Mouse (Mus musculus) spleen, embryonic (tissue): ENCODE results near the gene A1cf.

Experiments used
- CTCF ChIA-PET: fragments of 350-600 bp; sonication (Branson Sonifier 250); formaldehyde crosslinking; loops from one replicate; lab custom pipeline; 2022; lab: Charles Lee

A1cf gene

GRCm38 (mm10) chr19:31868521-31868920 lies at the start of gene A1cf:
Gene A1cf (plus strand): TSS chr19:31868764.
- CTCF ChIA-PET = no interaction called here

GRCm38 (mm10) chr19:31834250-31834649 lies 34.3 kb upstream of the A1cf start:
- CTCF ChIA-PET = no interaction called here

- CTCF ChIA-PET = no interaction called here
Measured at GRCm38 (mm10) chr19:31861909-31862308, 6.7 kb upstream of the A1cf start.

DNA sequence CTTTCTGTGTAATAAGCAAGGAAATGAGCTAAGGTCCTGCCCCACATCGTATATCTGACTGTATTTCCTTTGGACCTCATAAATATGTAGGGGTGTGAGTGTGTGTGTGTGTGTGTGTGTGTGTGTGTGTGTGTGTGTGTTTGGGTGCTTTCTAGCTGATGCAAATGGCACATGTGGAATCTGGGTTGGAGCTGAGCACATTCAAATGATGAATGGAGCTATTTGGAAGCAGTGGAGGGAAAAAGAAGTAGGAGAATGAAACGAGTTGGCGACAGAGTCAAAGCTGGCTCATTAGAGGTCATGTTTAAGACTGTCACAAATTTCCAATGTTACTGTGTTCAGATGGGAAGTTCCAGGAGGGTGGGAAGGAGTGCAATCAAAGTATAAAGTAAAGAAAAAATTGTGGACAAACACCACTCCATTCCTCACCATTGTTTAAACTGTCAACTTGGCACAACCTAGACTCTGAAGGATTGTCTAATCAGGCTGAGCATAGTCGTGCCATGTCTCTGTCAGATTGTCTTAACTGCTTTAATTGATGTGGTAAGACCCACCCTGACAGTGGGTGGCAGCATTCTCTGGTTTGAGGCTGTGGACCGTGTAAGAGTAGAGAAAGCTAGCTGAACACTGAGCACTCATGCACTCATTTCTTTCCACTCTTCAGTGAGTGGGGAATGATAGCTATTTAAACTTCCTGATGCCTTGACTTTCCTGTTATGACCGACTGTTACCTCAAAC lies 5.9 kb upstream of the A1cf start:
- CTCF ChIA-PET = no interaction called here

GRCm38 (mm10) chr19:31865451-31865850 lies 3.1 kb upstream of the A1cf start:
- CTCF ChIA-PET = no interaction called here

GRCm38 (mm10) chr19:31868076-31868475 lies 488 bp upstream of the A1cf start:
- CTCF ChIA-PET = no interaction called here

DNA sequence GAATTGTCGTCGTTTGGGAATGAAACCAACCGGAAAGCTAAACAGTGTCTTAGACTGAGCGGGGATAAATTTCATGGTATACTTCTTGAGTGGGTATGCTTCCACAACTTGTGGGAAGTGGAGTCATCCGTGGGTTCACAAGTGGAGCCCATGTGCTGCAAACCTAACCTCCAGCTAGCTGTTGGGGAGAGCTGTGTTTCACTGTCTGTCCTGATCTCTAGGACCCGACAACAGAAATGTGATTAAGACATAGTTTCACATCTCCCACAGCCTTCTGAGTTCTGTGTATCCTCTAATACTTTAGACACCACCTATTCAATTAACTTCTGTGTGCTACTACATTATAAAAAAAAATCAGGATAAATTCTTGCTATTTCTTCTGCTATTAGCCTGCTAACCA lies 407 bp downstream of the A1cf start:
- CTCF ChIA-PET = no interaction called here

DNA sequence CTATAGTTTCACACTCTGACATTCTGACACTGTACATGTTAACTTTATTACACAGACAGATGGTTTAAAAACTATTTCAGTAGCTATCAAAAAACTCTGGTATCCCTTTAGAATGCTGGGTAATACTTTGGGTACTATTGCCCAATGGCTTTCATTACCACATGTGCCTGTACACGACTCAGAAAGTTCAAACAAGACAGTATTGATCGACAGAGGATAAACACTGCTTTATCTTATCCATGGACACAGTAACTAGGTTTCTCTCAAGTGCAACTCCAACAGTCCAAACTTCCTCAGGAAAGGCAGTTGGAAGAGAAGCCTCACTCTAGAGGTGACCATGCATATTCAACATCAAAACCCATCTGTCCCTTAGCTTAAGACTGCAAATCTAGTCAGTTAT lies 2.8 kb downstream of the A1cf start:
- CTCF ChIA-PET = no interaction called here

DNA sequence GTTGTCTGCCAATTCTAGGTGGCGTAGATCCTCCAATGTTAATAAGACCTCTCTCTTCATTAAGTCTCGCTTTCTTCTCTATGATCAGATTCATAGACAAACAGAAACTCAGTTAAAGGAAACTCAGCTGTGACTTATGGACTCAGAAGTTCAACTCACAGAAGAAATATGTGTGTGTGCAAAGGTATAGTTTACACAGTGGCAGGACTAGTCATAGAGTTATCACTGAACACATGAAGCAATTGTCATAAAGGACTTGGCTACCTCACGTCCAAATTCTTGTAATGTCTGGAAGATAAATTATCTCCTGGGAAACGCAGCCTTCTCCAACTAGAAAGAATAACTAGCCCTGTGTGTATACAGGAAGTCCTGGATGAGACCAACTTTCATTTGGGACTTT lies 9.4 kb downstream of the A1cf start:
- CTCF ChIA-PET = no interaction called here

- CTCF ChIA-PET = no interaction called here
Measured at GRCm38 (mm10) chr19:31884594-31884993, 16.0 kb downstream of the A1cf start.

DNA sequence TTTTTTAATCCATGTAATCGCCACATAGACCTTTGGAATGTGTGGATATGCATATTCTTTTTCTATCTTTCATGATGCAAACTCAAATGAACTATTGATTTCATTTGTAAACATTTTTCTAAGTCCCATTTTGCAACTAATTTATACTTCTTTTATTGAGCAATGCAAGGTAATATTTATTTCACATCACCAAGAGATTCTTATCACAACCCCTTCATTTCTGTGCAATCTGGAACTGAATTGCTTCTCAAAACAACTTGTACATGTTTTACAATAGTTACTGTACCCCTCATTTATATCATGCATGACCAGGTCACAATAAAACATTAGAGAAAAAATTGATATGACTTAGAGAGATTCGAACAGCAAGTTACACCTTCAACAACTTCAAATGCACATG lies 18.7 kb downstream of the A1cf start:
- CTCF ChIA-PET = no interaction called here

DNA sequence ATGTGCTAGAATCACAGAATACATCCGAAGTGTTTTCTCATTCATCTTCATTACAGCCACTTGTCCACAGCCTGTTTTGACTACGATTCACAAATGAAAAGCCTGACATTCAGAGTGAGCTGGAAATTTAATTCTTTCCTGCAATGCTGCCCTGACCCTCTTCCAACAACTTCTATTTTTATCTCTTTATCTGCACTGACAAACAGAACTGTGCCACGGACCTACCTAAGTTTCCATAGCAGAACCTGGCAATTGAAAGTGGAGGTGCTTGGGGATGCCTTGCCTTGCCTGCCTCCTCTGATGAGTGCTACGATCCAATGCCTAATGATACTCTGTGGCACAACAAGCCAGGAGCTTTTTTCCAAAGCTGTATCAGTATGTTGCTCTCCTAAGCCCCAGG lies 21.4 kb downstream of the A1cf start:
- CTCF ChIA-PET = interaction anchor here (0.6 kb wide), 1 partner anchor 29 kb away, joined by 3 read pairs; no protein-coding TSS in a partner anchor

GRCm38 (mm10) chr19:31891001-31891893 lies 22.7 kb downstream of the A1cf start:
- CTCF ChIA-PET = no interaction called here

GRCm38 (mm10) chr19:31895971-31896370 lies 27.4 kb downstream of the A1cf start:
- CTCF ChIA-PET = no interaction called here

DNA sequence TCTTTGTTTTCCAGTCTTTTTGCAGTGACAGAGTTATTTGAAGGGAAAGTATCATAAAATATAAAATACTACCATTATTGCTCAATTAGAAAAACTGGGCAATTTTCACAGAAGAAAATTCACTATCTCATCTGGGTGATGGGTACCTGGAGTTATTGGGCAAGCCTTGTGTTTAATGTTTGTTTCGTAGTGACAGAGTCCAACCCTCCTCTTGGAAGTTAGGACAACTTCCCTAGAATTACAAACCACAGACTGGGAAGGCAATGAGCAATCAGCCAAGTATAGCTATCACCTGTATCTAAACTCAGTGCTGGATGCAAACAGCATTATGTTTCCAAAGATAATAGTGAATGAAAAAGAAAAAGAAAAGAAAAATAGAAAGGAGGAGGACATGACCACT lies 28.1 kb downstream of the A1cf start:
- CTCF ChIA-PET = no interaction called here

- CTCF ChIA-PET = interaction anchor here (0.7 kb wide), 1 partner anchor 220 kb away, joined by 3 read pairs; no protein-coding TSS in a partner anchor
Measured at GRCm38 (mm10) chr19:31905671-31906070, 37.1 kb downstream of the A1cf start.

GRCm38 (mm10) chr19:31910423-31910822 lies 41.9 kb downstream of the A1cf start:
- CTCF ChIA-PET = interaction anchor here (0.6 kb wide), 1 partner anchor 44 kb away, joined by 3 read pairs; no protein-coding TSS in a partner anchor

GRCm38 (mm10) chr19:31913946-31914345 lies 45.4 kb downstream of the A1cf start:
- CTCF ChIA-PET = no interaction called here

DNA sequence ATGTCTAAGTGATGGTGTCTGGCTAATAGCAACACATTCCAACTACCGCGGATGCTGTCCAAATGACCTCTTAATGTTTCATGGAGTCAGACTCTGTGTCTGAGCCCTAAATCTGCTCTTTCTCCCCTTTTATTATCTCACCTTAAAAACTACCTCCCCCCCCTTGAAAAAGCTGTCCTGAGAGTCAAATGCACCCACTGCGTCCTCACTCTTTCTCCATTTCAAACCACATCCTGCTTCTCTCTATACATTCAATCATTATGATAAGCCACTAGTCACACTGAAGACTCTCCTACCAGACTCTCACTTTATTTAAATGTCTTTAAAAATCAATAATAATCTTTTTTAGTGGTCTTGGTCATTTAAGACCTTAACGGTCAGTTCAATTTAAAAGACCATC lies 51.8 kb downstream of the A1cf start:
- CTCF ChIA-PET = no interaction called here

GRCm38 (mm10) chr19:31921852-31922251 lies 53.3 kb downstream of the A1cf start:
- CTCF ChIA-PET = no interaction called here

- CTCF ChIA-PET = interaction anchor here (0.6 kb wide), 1 partner anchor 844 kb away, joined by 3 read pairs; no protein-coding TSS in a partner anchor
Measured at GRCm38 (mm10) chr19:31923615-31924352, 55.2 kb downstream of the A1cf start.
